Mouse (Mus musculus): ENCODE results near the gene Smtnl1. TPM values are rescaled to one million over a fixed set of nuclear protein-coding genes. Genes with fewer than 3 reads are reported as not detected.

Smtnl1 gene
- polyA plus RNA-seq, 1 experiment from 2014 or later = not detected

DNA sequence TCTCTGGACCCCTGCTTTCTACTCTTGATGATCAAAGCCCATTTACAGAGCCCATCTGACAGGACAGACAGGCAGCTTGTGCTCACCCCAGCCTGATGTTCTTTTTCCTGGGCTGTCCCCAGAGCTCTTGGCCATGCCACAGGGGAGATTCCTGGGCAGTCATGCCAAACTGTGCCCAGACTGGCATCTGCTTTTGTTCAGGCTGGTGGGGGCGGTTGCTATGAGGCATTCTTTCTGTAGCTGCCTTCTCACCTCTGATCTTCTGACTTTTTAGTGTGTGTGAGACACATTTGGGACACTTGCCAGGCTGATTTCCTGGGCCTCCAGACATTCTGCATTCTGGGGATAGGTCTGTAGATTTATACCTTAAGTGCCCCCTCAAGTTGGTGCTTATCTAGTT lies 36.1 kb upstream of the Smtnl1 start:
- H3K4me3 ChIP-seq (ENCODE audit: low read depth, low read length) = no peak overlapping the region
- H3K4me2 ChIP-seq (replicated peaks; ENCODE audit: low read depth, low read length) = no peak overlapping the region
- no peak overlapping the region for H3K9ac ChIP-seq (replicated peaks; ENCODE audit: low read depth, low read length)
- H3K4me1 ChIP-seq (ENCODE audit: control insufficient read depth, insufficient read depth, low read length) = no peaks in the 10 kb centered on the region
- H3K9me3 ChIP-seq (ENCODE audit: control insufficient read depth, low read depth, low read length) = no peaks in the 10 kb centered on the region
- peaks cover 59% of the 10 kb centered on the region for H3K36me3 ChIP-seq (ENCODE audit: control insufficient read depth, insufficient read depth, low read length)
- WGBS = 79% methylated on average over 1 of the region's 1 CpGs
- H3K27ac ChIP-seq (ENCODE audit: low read length) = no peak overlapping the region
- H3K27me3 ChIP-seq (ENCODE audit: control insufficient read depth, insufficient read depth, low read length) = no peaks in the 10 kb centered on the region
- no peak for ATAC-seq (ENCODE audit: insufficient number of reproducible peaks, insufficient read depth, low FRiP score, low read depth)

DNA sequence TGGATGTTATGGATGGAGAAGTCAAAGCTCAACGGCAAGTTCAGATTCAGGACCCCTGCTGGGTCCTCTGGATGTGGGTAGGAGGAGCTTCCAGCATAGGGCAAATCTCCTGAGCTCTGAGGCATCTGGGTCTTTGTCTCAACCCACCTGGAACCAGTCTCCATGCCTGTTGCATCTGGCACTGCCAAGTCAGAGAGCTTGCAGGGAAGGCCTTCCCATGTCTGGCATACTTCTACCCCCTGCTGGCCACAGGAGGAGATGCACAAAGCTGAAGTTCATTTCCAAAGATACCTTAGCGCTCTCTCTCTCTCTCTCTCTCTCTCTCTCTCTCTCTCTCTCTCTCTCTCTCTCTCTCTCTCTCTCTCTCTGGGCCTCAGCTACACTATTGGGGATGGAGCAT lies 33.3 kb upstream of the Smtnl1 start:
- WGBS = 52% methylated on average over 2 of the region's 2 CpGs
- Histone ChIP-seq H3K27ac (ENCODE audit: low read length) (no peak overlapping the region), H3K9ac (replicated peaks; ENCODE audit: low read depth, low read length) (no peak overlapping the region), H3K4me3 (ENCODE audit: low read depth, low read length) (no peak overlapping the region), H3K9me3 (ENCODE audit: control insufficient read depth, low read depth, low read length) (no peaks in the 10 kb centered on the region), H3K4me1 (ENCODE audit: control insufficient read depth, insufficient read depth, low read length) (no peaks in the 10 kb centered on the region), H3K36me3 (ENCODE audit: control insufficient read depth, insufficient read depth, low read length) (peaks cover 40% of the 10 kb centered on the region), H3K27me3 (ENCODE audit: control insufficient read depth, insufficient read depth, low read length) (no peaks in the 10 kb centered on the region), H3K4me2 (replicated peaks; ENCODE audit: low read depth, low read length) (no peak overlapping the region)
- ATAC-seq (ENCODE audit: insufficient number of reproducible peaks, insufficient read depth, low FRiP score, low read depth) = 0 out of 2 replicates have a peak, but pooled peaks have one; percentile 66

DNA sequence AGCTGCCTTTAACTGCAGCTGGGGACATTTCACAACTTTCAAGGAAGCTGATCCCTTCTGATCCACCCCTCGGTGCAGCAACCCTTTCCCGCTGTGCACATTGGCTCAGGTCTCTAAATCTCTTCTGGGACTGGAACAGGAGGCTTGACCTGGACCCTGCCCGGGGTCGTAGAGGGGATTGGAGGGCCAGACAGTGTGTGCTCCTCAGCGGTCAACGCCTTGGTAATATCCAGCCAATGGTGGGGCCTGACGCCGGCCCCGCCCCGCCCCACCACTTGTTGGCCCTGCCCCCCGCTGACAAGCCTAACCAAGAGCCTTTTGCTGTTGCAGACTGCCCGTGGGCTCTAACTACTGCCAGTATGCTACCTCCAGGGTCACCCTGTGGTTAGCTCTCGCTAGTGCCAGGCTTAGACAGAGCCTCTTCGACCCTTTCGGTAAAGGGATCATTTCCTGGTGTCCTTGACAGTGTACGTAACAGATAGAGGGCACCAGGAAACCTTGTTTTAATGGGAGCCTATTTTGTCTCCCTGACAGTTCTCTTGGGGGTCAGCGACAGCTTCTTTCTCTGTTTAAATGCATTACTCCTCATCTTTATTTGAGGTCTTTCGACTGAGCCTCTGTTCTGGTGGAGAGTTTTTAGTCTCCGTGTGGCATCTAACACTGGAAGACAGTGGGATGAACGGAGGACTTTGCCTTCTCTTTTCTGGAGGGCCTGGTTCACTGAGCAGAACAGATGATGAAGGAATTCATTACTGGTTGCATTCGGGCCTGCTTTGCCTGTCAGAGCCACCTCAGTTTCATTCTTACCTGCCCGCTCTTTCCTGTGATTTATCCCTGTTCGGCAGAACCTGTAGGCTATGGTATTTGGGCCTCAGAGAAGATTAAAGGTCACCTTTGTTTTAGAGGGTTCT lies 28.9 kb upstream of the Smtnl1 start:
- Histone ChIP-seq H3K9me3 (ENCODE audit: control insufficient read depth, low read depth, low read length) (no peaks in the 10 kb centered on the region), H3K9ac (replicated peaks; ENCODE audit: low read depth, low read length) (no peak overlapping the region), H3K4me3 (ENCODE audit: low read depth, low read length) (no peak overlapping the region), H3K4me1 (ENCODE audit: control insufficient read depth, insufficient read depth, low read length) (no peaks in the 10 kb centered on the region), H3K27ac (ENCODE audit: low read length) (no peak overlapping the region), H3K27me3 (ENCODE audit: control insufficient read depth, insufficient read depth, low read length) (no peaks in the 10 kb centered on the region), H3K36me3 (ENCODE audit: control insufficient read depth, insufficient read depth, low read length) (peaks cover 14% of the 10 kb centered on the region; the same call in 1 of the 2 replicates), H3K4me2 (replicated peaks; ENCODE audit: low read depth, low read length) (peak overlapping the region; percentile 30)
- peak; percentile 75 for ATAC-seq (ENCODE audit: insufficient number of reproducible peaks, insufficient read depth, low FRiP score, low read depth)
- WGBS = 33% methylated on average over 23 of the region's 23 CpGs

DNA sequence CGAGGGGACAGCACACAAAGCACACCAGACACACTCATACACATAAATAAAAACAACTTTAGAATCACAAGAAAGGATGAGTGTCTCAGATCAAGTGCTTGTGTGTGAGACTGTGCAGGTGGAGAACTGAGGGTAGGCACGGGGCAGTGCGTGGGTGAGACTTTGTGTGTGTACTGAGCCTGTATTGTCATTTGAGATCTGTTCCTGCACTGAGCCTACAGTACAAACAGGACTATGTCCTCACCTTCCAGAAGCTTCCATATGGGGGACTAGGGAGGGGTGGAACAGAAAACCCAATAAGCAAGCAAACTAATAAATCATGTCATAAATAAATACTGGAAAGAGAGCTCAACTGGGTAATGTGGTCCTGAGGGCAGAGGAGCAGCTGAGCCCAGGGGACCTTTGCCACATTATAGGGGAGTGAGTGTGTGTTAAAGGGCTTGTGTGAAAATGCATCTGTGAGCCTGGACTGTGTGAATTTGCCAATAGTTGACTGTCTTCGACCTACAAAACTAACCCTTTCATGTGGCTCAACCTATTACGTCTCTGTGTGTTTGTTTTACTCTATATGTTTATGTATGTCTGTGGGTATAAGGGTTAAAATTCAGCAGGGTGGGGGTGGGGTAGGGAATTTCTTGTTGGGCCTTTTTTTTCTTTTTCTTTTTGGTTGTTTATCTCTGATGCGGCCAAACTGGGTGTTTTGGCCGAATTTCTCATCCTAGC lies 28.1 kb upstream of the Smtnl1 start:
- WGBS = 43% methylated on average over 7 of the region's 7 CpGs
- H3K9ac ChIP-seq (replicated peaks; ENCODE audit: low read depth, low read length) = no peak overlapping the region
- H3K4me1 ChIP-seq (ENCODE audit: control insufficient read depth, insufficient read depth, low read length) = no peaks in the 10 kb centered on the region
- peak overlapping the region; percentile 30 for H3K4me2 ChIP-seq (replicated peaks; ENCODE audit: low read depth, low read length)
- no peak overlapping the region for H3K4me3 ChIP-seq (ENCODE audit: low read depth, low read length)
- no peak for ATAC-seq (ENCODE audit: insufficient number of reproducible peaks, insufficient read depth, low FRiP score, low read depth)
- no peak overlapping the region for H3K27ac ChIP-seq (ENCODE audit: low read length)
- no peaks in the 10 kb centered on the region for H3K27me3 ChIP-seq (ENCODE audit: control insufficient read depth, insufficient read depth, low read length)
- peaks cover 10% of the 10 kb centered on the region; the same call in 1 of the 2 replicates for H3K36me3 ChIP-seq (ENCODE audit: control insufficient read depth, insufficient read depth, low read length)
- H3K9me3 ChIP-seq (ENCODE audit: control insufficient read depth, low read depth, low read length) = no peaks in the 10 kb centered on the region

DNA sequence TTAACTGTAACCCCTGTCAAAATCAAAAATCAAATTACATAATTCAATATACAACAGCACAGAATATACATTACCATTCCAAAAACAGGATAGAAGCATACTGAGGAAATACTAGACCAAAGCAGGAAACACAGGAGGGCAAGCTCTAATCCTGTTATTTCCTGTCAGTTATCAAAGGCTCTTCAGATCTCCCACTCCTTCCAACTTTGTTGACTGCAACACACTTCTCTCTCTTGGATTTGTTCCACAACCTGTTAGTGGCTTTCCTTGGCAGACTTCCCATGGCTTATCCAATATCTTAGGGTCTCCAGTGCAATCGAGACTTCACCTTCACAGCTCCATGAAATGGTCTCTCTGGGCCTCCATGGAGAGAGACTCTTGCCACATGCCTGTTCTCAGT lies 22.8 kb upstream of the Smtnl1 start:
- ATAC-seq (ENCODE audit: insufficient number of reproducible peaks, insufficient read depth, low FRiP score, low read depth) = no peak
- WGBS = 66% methylated on average over 1 of the region's 1 CpGs
- H3K27me3 ChIP-seq (ENCODE audit: control insufficient read depth, insufficient read depth, low read length) = no peaks in the 10 kb centered on the region
- no peak overlapping the region for H3K27ac ChIP-seq (ENCODE audit: low read length)
- H3K36me3 ChIP-seq (ENCODE audit: control insufficient read depth, insufficient read depth, low read length) = no peaks in the 10 kb centered on the region; the same call in 1 of the 2 replicates
- peaks cover 12% of the 10 kb centered on the region; the same call in 1 of the 2 replicates for H3K4me1 ChIP-seq (ENCODE audit: control insufficient read depth, insufficient read depth, low read length)
- no peak overlapping the region for H3K4me2 ChIP-seq (replicated peaks; ENCODE audit: low read depth, low read length)
- no peak overlapping the region for H3K4me3 ChIP-seq (ENCODE audit: low read depth, low read length)
- H3K9ac ChIP-seq (replicated peaks; ENCODE audit: low read depth, low read length) = no peak overlapping the region
- H3K9me3 ChIP-seq (ENCODE audit: control insufficient read depth, low read depth, low read length) = no peaks in the 10 kb centered on the region

DNA sequence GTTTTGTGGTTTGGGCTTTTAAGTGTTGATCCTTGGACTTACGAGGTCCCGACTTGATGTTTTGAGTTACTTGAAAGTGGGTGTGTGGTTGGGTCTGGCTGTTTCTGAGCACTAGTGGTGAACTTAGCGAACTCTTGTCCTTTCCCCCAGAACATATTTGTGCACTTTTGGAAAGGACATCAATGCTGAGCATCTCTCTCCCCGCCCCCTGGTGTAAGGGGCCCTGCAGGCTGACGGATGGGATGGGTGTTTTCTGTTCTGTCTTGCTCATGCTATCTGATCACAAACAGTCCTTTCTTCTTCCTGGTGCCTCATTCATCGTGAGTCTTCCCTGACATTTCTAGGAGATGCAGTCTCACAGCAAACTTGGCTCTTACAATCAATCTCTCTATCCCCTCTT lies 21.2 kb upstream of the Smtnl1 start:
- WGBS = 74% methylated on average over 6 of the region's 6 CpGs
- no peaks in the 10 kb centered on the region; the same call in 1 of the 2 replicates for H3K36me3 ChIP-seq (ENCODE audit: control insufficient read depth, insufficient read depth, low read length)
- ATAC-seq (ENCODE audit: insufficient number of reproducible peaks, insufficient read depth, low FRiP score, low read depth) = no peak

DNA sequence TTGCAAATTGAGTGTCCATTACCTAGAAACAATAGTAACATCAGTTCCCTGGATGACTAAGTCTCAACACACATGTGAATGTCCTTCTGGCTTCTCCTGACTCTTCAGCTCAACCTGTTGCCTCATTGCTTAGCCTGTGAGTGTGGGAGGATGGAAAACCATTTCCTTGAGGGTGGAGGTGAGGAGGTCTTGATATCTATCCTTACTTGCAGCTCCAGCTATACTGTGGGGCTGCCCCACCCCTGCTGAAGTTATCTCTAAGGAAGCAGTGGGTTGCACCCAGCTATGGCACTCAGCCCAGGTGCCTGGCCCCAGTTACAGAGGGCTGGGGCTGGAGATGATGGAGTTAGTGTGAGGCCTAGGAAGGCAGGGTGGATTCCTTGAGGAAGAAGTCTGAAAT lies 19.5 kb upstream of the Smtnl1 start:
- no peak overlapping the region for H3K9ac ChIP-seq (replicated peaks; ENCODE audit: low read depth, low read length)
- H3K4me2 ChIP-seq (replicated peaks; ENCODE audit: low read depth, low read length) = peak overlapping the region; percentile 96
- H3K36me3 ChIP-seq (ENCODE audit: control insufficient read depth, insufficient read depth, low read length) = no peaks in the 10 kb centered on the region; the same call in 1 of the 2 replicates
- no peaks in the 10 kb centered on the region for H3K9me3 ChIP-seq (ENCODE audit: control insufficient read depth, low read depth, low read length)
- ATAC-seq (ENCODE audit: insufficient number of reproducible peaks, insufficient read depth, low FRiP score, low read depth) = peak; percentile 7; the same call in 1 of the 2 replicates
- no peak overlapping the region for H3K27ac ChIP-seq (ENCODE audit: low read length)
- H3K27me3 ChIP-seq (ENCODE audit: control insufficient read depth, insufficient read depth, low read length) = no peaks in the 10 kb centered on the region
- no peak overlapping the region for H3K4me3 ChIP-seq (ENCODE audit: low read depth, low read length)
- peaks cover 16% of the 10 kb centered on the region; the same call in 1 of the 2 replicates for H3K4me1 ChIP-seq (ENCODE audit: control insufficient read depth, insufficient read depth, low read length)

More for the DNA sequence above, 21.2 kb upstream of the Smtnl1 start:
- Histone ChIP-seq H3K4me3 (ENCODE audit: low read depth, low read length) (no peak overlapping the region), H3K9me3 (ENCODE audit: control insufficient read depth, low read depth, low read length) (no peaks in the 10 kb centered on the region), H3K27me3 (ENCODE audit: control insufficient read depth, insufficient read depth, low read length) (no peaks in the 10 kb centered on the region), H3K4me2 (replicated peaks; ENCODE audit: low read depth, low read length) (no peak overlapping the region), H3K27ac (ENCODE audit: low read length) (no peak overlapping the region), H3K4me1 (ENCODE audit: control insufficient read depth, insufficient read depth, low read length) (peaks cover 13% of the 10 kb centered on the region; the same call in 1 of the 2 replicates), H3K9ac (replicated peaks; ENCODE audit: low read depth, low read length) (no peak overlapping the region)

DNA sequence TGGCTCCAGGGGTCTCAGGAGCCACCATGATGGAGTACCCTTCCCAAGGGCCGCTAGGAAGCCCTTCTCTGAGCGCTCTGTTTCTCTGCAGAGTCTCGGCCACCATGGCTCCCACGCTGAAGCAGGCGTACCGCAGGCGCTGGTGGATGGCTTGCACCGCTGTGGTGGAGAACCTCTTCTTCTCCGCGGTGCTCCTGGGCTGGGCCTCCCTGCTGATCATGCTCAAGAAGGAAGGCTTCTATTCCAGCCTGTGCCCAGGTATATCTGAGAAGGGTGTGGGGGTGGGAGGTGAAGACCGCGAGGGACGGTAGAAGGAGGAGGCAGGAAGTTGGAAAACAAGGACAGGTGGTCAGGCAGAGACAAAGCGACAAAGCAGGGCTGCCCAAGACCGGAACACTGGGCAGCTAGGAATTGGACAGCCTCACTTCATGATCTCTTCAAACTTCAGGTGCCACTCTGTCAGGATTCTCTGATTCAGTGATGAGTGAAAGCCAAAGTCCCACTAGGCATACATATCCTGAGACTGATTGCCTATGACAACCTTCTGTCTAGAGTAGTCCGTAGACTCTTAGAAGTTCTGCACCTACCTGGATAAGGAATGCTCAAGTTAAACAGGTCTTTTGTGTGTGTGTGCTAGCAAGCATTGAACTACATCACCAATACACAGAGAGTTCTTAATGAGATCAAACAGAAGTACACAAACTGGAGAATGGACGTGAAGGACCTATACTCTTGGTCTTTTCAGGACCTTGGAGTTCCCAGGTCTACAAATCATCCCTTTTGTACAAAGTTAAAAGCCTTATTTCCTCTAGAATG lies 18.5 kb upstream of the Smtnl1 start:
- Histone ChIP-seq H3K9me3 (ENCODE audit: control insufficient read depth, low read depth, low read length) (no peaks in the 10 kb centered on the region), H3K4me3 (ENCODE audit: low read depth, low read length) (peak overlapping the region; percentile 58), H3K9ac (replicated peaks; ENCODE audit: low read depth, low read length) (peak overlapping the region; percentile 74), H3K27ac (ENCODE audit: low read length) (peak overlapping the region; percentile 92), H3K27me3 (ENCODE audit: control insufficient read depth, insufficient read depth, low read length) (no peaks in the 10 kb centered on the region), H3K4me2 (replicated peaks; ENCODE audit: low read depth, low read length) (peak overlapping the region; percentile 96), H3K36me3 (ENCODE audit: control insufficient read depth, insufficient read depth, low read length) (no peaks in the 10 kb centered on the region), H3K4me1 (ENCODE audit: control insufficient read depth, insufficient read depth, low read length) (peaks cover 16% of the 10 kb centered on the region; the same call in 1 of the 2 replicates)
- 4% methylated on average over 17 of the region's 17 CpGs for WGBS
- ATAC-seq (ENCODE audit: insufficient number of reproducible peaks, insufficient read depth, low FRiP score, low read depth) = peak; percentile 7; the same call in 1 of the 2 replicates
